Mouse (Mus musculus): ENCODE results near the gene Gstm1. TPM values are rescaled to one million over a fixed set of nuclear protein-coding genes. Genes with fewer than 3 reads are reported as not detected.
"Not testable (repeated sequence)": the region's sequence is repeated elsewhere in the genome, so short reads cannot be mapped to it uniquely, and the experiment has no call there.

Gstm1 gene
- polyA plus RNA-seq, 1 experiment from 2014 or later, result 63.8 TPM

DNA sequence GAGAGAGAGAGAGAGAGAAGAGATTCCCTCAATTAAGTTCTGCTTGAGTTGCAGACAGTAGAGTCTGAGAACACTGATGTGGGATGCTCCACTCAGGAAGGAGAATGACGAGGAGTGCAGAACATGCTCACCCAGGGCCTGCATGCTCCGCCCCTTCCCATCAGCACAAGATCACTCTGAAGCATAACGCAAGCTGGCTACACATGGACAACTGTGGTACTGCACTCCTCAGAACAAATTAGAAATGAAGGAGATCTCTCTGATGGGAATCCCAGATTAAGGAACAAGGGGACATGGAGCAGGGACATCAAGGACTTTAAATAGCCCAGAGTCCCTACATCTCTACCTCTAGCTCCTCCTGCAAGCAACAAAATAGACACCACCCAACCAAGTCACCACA is 36.5 kb downstream of the Gstm1 start:
- Histone ChIP-seq H3K4me3 (ENCODE audit: control insufficient read depth in 1 of 2, insufficient read depth in 1 of 2, low read depth in 1 of 2, low read length in 2 of 2) (no peak overlapping the region), H3K4me2 (ENCODE audit: low read length) (no peak overlapping the region), H3K9ac (ENCODE audit: low read length) (no peak overlapping the region), H3K27me3 (ENCODE audit: control insufficient read depth, insufficient read depth, low read length) (no peaks in the 10 kb centered on the region), H3K36me3 (ENCODE audit: control insufficient read depth, insufficient read depth, low read length) (no peaks in the 10 kb centered on the region), H3K9me3 (ENCODE audit: control insufficient read depth, low read length) (no peaks in the 10 kb centered on the region), H3K27ac (replicated peaks in 1 of 2; ENCODE audit: control insufficient read depth in 1 of 2, insufficient read depth in 1 of 2, low read depth in 2 of 2, low read length in 2 of 2) (no peak overlapping the region), H3K4me1 (ENCODE audit: control insufficient read depth in 2 of 2, insufficient read depth in 2 of 2, low read length in 2 of 2) (peaks cover 2 to 5% of the 10 kb centered on the region in 2 experiments)
- no peak for ATAC-seq (ENCODE audit: insufficient number of reproducible peaks, insufficient read depth, low FRiP score, low read depth)
- WGBS, result 73% methylated on average over 3 of the region's 3 CpGs

DNA sequence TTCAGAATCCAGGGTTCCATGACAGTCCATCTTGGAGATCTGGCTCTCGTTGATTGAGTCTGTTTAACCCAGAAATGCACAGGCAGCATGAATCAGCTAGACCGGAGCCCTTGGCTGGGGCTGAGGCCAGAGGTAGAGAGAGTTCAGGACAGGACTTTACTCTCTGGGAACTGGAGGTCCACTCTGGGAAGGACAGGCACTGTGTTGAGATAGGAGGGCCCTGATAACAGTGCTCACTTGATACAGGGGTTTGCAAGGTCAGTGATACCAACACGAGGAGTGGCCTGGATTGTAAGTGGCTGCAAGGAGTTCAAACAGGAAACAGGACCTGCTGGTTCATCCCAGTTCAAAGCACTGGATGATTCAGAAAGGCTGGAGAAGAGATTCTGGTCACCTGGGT is 40.1 kb downstream of the Gstm1 start:
- H3K9me3 ChIP-seq (ENCODE audit: control insufficient read depth, low read length), result no peaks in the 10 kb centered on the region
- no peak for ATAC-seq (ENCODE audit: insufficient number of reproducible peaks, insufficient read depth, low FRiP score, low read depth)
- H3K4me1 ChIP-seq (ENCODE audit: control insufficient read depth in 2 of 2, insufficient read depth in 2 of 2, low read length in 2 of 2), result no peaks in the 10 kb centered on the region; a peak in 1 of 4 replicates
- H3K4me2 ChIP-seq (ENCODE audit: low read length), result no peak overlapping the region
- H3K27me3 ChIP-seq (ENCODE audit: control insufficient read depth, insufficient read depth, low read length), result no peaks in the 10 kb centered on the region
- H3K4me3 ChIP-seq (ENCODE audit: control insufficient read depth in 1 of 2, insufficient read depth in 1 of 2, low read depth in 1 of 2, low read length in 2 of 2), result no peak overlapping the region
- H3K9ac ChIP-seq (ENCODE audit: low read length), result no peak overlapping the region
- WGBS, result 38% methylated on average over 3 of the region's 3 CpGs
- no peak overlapping the region for H3K27ac ChIP-seq (replicated peaks in 1 of 2; ENCODE audit: control insufficient read depth in 1 of 2, insufficient read depth in 1 of 2, low read depth in 2 of 2, low read length in 2 of 2)
- H3K36me3 ChIP-seq (ENCODE audit: control insufficient read depth, insufficient read depth, low read length), result no peaks in the 10 kb centered on the region

DNA sequence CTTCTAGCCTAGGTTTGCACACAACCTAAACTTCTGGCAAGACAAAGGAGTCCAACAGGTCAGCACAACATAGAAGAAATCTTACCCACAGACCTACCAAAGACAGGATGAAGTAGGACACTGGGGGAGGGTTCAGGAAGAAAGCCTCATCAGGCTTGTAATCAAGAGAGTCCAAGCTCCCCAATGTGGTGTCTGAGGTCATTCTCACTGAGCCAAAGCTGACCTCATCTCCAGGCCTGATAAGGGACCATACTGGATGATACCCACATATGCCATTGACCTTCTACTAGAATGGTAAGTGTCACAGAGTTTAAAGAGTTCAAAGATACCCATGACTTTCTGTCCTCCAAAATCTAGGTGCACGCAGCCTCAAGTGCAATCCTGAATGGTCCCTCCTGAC is 43.5 kb downstream of the Gstm1 start:
- no peak overlapping the region for H3K4me3 ChIP-seq (ENCODE audit: control insufficient read depth in 1 of 2, insufficient read depth in 1 of 2, low read depth in 1 of 2, low read length in 2 of 2)
- H3K4me1 ChIP-seq (ENCODE audit: control insufficient read depth in 2 of 2, insufficient read depth in 2 of 2, low read length in 2 of 2), result no peaks in the 10 kb centered on the region; a peak in 1 of 4 replicates
- no peaks in the 10 kb centered on the region for H3K9me3 ChIP-seq (ENCODE audit: control insufficient read depth, low read length)
- no peaks in the 10 kb centered on the region for H3K36me3 ChIP-seq (ENCODE audit: control insufficient read depth, insufficient read depth, low read length)
- H3K9ac ChIP-seq (ENCODE audit: low read length), result no peak overlapping the region
- WGBS, result 83% methylated on average over 1 of the region's 1 CpGs
- no peaks in the 10 kb centered on the region for H3K27me3 ChIP-seq (ENCODE audit: control insufficient read depth, insufficient read depth, low read length)
- H3K4me2 ChIP-seq (ENCODE audit: low read length), result no peak overlapping the region
- ATAC-seq (ENCODE audit: insufficient number of reproducible peaks, insufficient read depth, low FRiP score, low read depth), result no peak
- H3K27ac ChIP-seq (replicated peaks in 1 of 2; ENCODE audit: control insufficient read depth in 1 of 2, insufficient read depth in 1 of 2, low read depth in 2 of 2, low read length in 2 of 2), result no peak overlapping the region

DNA sequence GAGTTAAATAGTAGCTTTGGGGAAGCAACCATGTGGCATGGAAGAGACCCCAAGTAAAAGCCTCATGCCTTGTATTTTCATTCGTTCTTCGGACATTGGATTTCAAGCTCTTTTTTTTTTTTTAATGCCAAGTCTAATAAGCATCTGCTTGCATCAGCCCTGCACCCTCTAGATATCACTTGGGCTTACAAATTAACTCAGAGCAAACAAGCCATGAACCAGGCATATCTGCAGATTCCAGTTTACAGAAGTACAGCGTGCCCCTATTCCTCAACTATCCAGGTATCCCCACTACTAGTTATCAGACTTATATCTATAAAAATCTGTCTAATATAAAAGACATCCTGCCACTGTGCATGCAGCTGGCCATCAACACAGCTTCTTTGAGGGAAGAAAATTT is 45.7 kb downstream of the Gstm1 start:
- H3K9me3 ChIP-seq (ENCODE audit: control insufficient read depth, low read length), result no peaks in the 10 kb centered on the region
- no peaks in the 10 kb centered on the region for H3K4me1 ChIP-seq (ENCODE audit: control insufficient read depth in 2 of 2, insufficient read depth in 2 of 2, low read length in 2 of 2)
- no peak overlapping the region for H3K4me2 ChIP-seq (ENCODE audit: low read length)
- no peaks in the 10 kb centered on the region for H3K27me3 ChIP-seq (ENCODE audit: control insufficient read depth, insufficient read depth, low read length)
- no peak overlapping the region for H3K27ac ChIP-seq (replicated peaks in 1 of 2; ENCODE audit: control insufficient read depth in 1 of 2, insufficient read depth in 1 of 2, low read depth in 2 of 2, low read length in 2 of 2)
- no peak overlapping the region for H3K4me3 ChIP-seq (ENCODE audit: control insufficient read depth in 1 of 2, insufficient read depth in 1 of 2, low read depth in 1 of 2, low read length in 2 of 2)
- H3K9ac ChIP-seq (ENCODE audit: low read length), result no peak overlapping the region
- no peaks in the 10 kb centered on the region for H3K36me3 ChIP-seq (ENCODE audit: control insufficient read depth, insufficient read depth, low read length)
- WGBS, result 88% methylated on average over 3 of the region's 3 CpGs
- no peak for ATAC-seq (ENCODE audit: insufficient number of reproducible peaks, insufficient read depth, low FRiP score, low read depth)

DNA sequence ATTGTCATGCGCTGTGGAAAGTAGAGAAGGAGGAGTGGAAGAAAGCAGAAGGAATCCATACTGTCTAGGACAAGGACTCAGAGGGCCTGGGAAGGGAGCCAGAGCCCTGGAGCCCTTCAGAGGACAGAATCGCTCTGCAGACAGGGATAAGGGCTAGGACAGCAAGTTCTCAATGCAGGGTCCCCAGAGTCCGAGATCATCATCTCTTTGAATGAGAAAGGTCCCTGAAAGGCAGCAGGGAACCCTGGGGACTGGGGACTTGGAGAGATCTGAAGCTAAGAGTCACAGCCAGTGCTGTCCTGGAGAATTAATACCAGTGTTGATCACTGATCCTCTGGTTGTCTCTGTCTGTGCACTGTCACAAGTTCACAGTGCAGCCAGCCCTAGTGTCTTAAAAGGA is 46.7 kb downstream of the Gstm1 start:
- not testable (repeated sequence) for H3K4me3 ChIP-seq (ENCODE audit: control insufficient read depth in 1 of 2, insufficient read depth in 1 of 2, low read depth in 1 of 2, low read length in 2 of 2); H3K9ac ChIP-seq (ENCODE audit: low read length); H3K4me2 ChIP-seq (ENCODE audit: low read length); H3K4me1 ChIP-seq (ENCODE audit: control insufficient read depth in 2 of 2, insufficient read depth in 2 of 2, low read length in 2 of 2); H3K9me3 ChIP-seq (ENCODE audit: control insufficient read depth, low read length); ATAC-seq (ENCODE audit: insufficient number of reproducible peaks, insufficient read depth, low FRiP score, low read depth); H3K27ac ChIP-seq (replicated peaks in 1 of 2; ENCODE audit: control insufficient read depth in 1 of 2, insufficient read depth in 1 of 2, low read depth in 2 of 2, low read length in 2 of 2); H3K27me3 ChIP-seq (ENCODE audit: control insufficient read depth, insufficient read depth, low read length); H3K36me3 ChIP-seq (ENCODE audit: control insufficient read depth, insufficient read depth, low read length)
- WGBS, result 41% methylated on average over 3 of the region's 3 CpGs

DNA sequence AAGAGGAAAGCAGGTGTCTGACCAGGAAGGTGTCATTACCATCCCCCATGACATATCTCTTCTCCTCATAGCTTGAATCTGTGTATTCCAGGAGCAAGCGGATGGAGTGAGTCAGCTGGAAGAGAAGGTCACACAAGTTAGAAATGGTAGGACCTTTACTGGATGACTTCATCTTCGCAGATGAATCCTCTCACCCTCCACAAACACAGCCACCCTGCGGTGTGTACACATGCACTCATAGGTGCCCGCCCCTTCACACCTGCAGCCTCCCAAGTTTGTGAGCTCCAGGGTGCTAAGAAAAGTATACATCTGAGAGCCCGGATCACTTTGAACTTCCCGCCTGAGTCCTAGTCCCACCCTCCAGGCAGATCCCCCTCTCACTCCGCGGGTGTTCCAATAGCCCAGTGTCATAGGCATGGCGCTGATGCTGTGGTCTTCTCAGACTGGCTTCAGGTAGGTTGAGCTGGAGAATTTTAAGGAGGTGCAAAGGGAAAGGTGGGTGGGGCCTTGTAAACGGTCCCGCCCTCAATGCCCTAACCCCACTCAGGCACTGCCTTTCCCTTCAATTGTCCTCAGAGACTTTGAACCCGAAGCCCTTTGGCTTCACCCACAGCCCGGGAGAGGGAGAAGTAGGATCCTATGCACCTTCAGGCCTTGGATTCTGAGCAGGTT is 48.9 kb downstream of the Gstm1 start, which contains the start of gene Gstm3:
TSS of gene Gstm3 (minus strand) at position 560 of the 672 bp plus-strand sequence.
- Histone ChIP-seq H3K9me3 (ENCODE audit: control insufficient read depth, low read length) (no peaks in the 10 kb centered on the region), H3K4me1 (ENCODE audit: control insufficient read depth in 2 of 2, insufficient read depth in 2 of 2, low read length in 2 of 2) (peaks cover 0 to 2% of the 10 kb centered on the region in 2 experiments; a peak in 1 of 4 replicates), H3K36me3 (ENCODE audit: control insufficient read depth, insufficient read depth, low read length) (no peaks in the 10 kb centered on the region), H3K4me2 (ENCODE audit: low read length) (no peak within 1 kb of the TSS), H3K27ac (replicated peaks in 1 of 2; ENCODE audit: control insufficient read depth in 1 of 2, insufficient read depth in 1 of 2, low read depth in 2 of 2, low read length in 2 of 2) (no peak within 1 kb of the TSS), H3K27me3 (ENCODE audit: control insufficient read depth, insufficient read depth, low read length) (no peaks in the 10 kb centered on the region), H3K9ac (ENCODE audit: low read length) (no peak within 1 kb of the TSS), H3K4me3 (ENCODE audit: control insufficient read depth in 1 of 2, insufficient read depth in 1 of 2, low read depth in 1 of 2, low read length in 2 of 2) (no peak within 1 kb of the TSS)
- WGBS, result 46% methylated on average over 13 of the region's 13 CpGs
- no peak for ATAC-seq (ENCODE audit: insufficient number of reproducible peaks, insufficient read depth, low FRiP score, low read depth)

DNA sequence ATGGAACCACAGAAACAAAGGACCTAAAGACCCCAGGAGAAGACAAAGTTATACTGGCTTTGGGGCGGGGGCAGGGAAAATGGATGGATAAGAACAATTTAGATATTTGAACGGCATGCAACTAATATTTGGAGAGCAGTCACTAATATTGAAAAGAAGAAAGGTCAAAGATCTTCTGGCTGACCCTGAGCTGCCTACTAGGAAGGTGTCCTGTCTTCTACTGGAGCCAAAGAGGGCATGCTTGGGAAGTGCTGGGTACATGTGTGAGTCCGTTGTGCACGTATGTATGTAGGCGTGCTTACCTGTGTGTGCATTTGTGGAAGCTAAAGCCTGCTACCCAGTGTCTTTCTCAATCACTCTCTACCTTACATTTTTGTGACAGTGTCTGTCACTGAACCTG is 51.1 kb downstream of the Gstm1 start:
- H3K4me2 ChIP-seq (ENCODE audit: low read length), result no peak overlapping the region
- H3K9me3 ChIP-seq (ENCODE audit: control insufficient read depth, low read length), result no peaks in the 10 kb centered on the region
- no peak overlapping the region for H3K4me3 ChIP-seq (ENCODE audit: control insufficient read depth in 1 of 2, insufficient read depth in 1 of 2, low read depth in 1 of 2, low read length in 2 of 2)
- 95% methylated on average over 5 of the region's 5 CpGs for WGBS
- peaks cover 0 to 2% of the 10 kb centered on the region in 2 experiments; a peak in 1 of 4 replicates for H3K4me1 ChIP-seq (ENCODE audit: control insufficient read depth in 2 of 2, insufficient read depth in 2 of 2, low read length in 2 of 2)
- ATAC-seq (ENCODE audit: insufficient number of reproducible peaks, insufficient read depth, low FRiP score, low read depth), result no peak
- H3K27me3 ChIP-seq (ENCODE audit: control insufficient read depth, insufficient read depth, low read length), result no peaks in the 10 kb centered on the region
- no peaks in the 10 kb centered on the region for H3K36me3 ChIP-seq (ENCODE audit: control insufficient read depth, insufficient read depth, low read length)
- no peak overlapping the region for H3K27ac ChIP-seq (replicated peaks in 1 of 2; ENCODE audit: control insufficient read depth in 1 of 2, insufficient read depth in 1 of 2, low read depth in 2 of 2, low read length in 2 of 2)
- H3K9ac ChIP-seq (ENCODE audit: low read length), result no peak overlapping the region

DNA sequence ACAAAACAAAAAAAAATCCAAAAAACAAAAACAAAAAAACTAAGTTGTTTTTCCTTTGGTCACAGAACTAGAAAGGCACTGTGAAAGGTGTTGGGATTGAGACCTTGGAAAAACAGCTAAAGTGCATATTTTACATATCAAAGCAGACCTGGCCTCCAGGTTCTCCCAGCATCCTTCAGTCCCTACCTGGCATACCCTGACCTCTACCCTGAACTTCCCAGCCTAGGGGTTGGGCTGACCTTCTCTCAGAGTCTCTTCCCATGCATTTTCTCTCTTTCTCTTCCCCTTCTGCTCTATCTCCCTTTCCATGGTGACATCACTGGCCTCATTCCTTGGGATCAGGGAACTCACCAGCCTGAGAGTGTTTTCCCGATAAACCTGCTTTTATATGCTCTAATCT is 52.2 kb downstream of the Gstm1 start:
- Histone ChIP-seq H3K4me2 (ENCODE audit: low read length) (no peak overlapping the region), H3K4me1 (ENCODE audit: control insufficient read depth in 2 of 2, insufficient read depth in 2 of 2, low read length in 2 of 2) (peaks cover 0 to 2% of the 10 kb centered on the region in 2 experiments; a peak in 1 of 4 replicates), H3K36me3 (ENCODE audit: control insufficient read depth, insufficient read depth, low read length) (no peaks in the 10 kb centered on the region), H3K27ac (replicated peaks in 1 of 2; ENCODE audit: control insufficient read depth in 1 of 2, insufficient read depth in 1 of 2, low read depth in 2 of 2, low read length in 2 of 2) (no peak overlapping the region), H3K9ac (ENCODE audit: low read length) (no peak overlapping the region), H3K27me3 (ENCODE audit: control insufficient read depth, insufficient read depth, low read length) (peaks cover 1% of the 10 kb centered on the region; the same call in 1 of the 2 replicates), H3K9me3 (ENCODE audit: control insufficient read depth, low read length) (no peaks in the 10 kb centered on the region), H3K4me3 (ENCODE audit: control insufficient read depth in 1 of 2, insufficient read depth in 1 of 2, low read depth in 1 of 2, low read length in 2 of 2) (no peak overlapping the region)
- ATAC-seq (ENCODE audit: insufficient number of reproducible peaks, insufficient read depth, low FRiP score, low read depth), result no peak
- 28% methylated on average over 1 of the region's 1 CpGs for WGBS
